Mouse (Mus musculus) E14TG2a.4 (cell line): Measurements from ENCODE around the gene Stac2.

Experiments
- H3K27me3 ChIP-seq: 2 replicates; pipeline ENCODE4 v1.6.1; 2014; ENCODE audit warnings: low read length, control low read depth; ENCODE audit not compliant: insufficient read depth
- H3K36me3 ChIP-seq: 2 replicates; pipeline ENCODE4 v1.6.1; 2014; ENCODE audit warnings: low read length, control low read depth; ENCODE audit not compliant: insufficient read depth
- H3K4me1 ChIP-seq: replicated peaks from 2 replicates; pipeline ENCODE4 v1.6.1; 2014; ENCODE audit warnings: low read depth, low read length, control low read depth
- H3K4me3 ChIP-seq: replicated peaks from 2 replicates; pipeline ENCODE4 v1.5.1; 2014; ENCODE audit warnings: mild to moderate bottlenecking, low read length
- H3K9me3 ChIP-seq: 2 replicates; pipeline ENCODE4 v1.6.1; 2014; ENCODE audit warnings: low read length, control low read depth
- CTCF ChIP-seq: conservative IDR thresholded peaks from 2 replicates; pipeline ENCODE4 v1.5.1; 2014; ENCODE audit warnings: low read length
- NANOG ChIP-seq: IDR thresholded peaks from 2 replicates; pipeline ENCODE4 v1.6.1; 2014; ENCODE audit warnings: borderline replicate concordance, low read length, mixed read lengths
- POU5F1 ChIP-seq: IDR thresholded peaks from 2 replicates; pipeline ENCODE4 v1.6.1; 2014; ENCODE audit warnings: low read length, borderline replicate concordance

The Stac2 gene

GRCm38 (mm10) chr11:98052989-98053834, at the start of gene Stac2:
Gene Stac2, minus strand, starts transcription at chr11:98053462.
- no peak for TF ChIP-seq NANOG
- Histone ChIP-seq H3K4me3 (peak within 1 kb of the TSS; percentile 85), H3K36me3 (peaks cover 13% of the 10 kb centered on the region; the same call in 1 of the 2 replicates), H3K27me3 (peaks cover 23% of the 10 kb centered on the region), H3K9me3 (no peaks in the 10 kb centered on the region), H3K4me1 (peaks cover 74% of the 10 kb centered on the region)

GRCm38 (mm10) chr11:98101332-98101731, 48.1 kb upstream of the Stac2 start:
- peaks cover 74% of the 10 kb centered on the region for H3K36me3 ChIP-seq

GRCm38 (mm10) chr11:98090583-98090982, 37.3 kb upstream of the Stac2 start:
- H3K4me3 ChIP-seq, result no peak overlapping the region
- no peak for TF ChIP-seq CTCF
- no peak for TF ChIP-seq POU5F1
- TF ChIP-seq NANOG, result no peak
- H3K36me3 ChIP-seq, result peaks cover 58% of the 10 kb centered on the region

More at GRCm38 (mm10) chr11:98101332-98101731, 48.1 kb upstream of the Stac2 start:
- Histone ChIP-seq H3K27me3 (no peaks in the 10 kb centered on the region), H3K4me3 (no peak overlapping the region), H3K9me3 (no peaks in the 10 kb centered on the region), H3K4me1 (peaks cover 10% of the 10 kb centered on the region)
- TF ChIP-seq NANOG, result no peak

GRCm38 (mm10) chr11:98088224-98088623, 35.0 kb upstream of the Stac2 start:
- Histone ChIP-seq H3K36me3 (peaks cover 48% of the 10 kb centered on the region), H3K4me1 (peaks cover 62% of the 10 kb centered on the region), H3K9me3 (no peaks in the 10 kb centered on the region), H3K27me3 (no peaks in the 10 kb centered on the region), H3K4me3 (no peak overlapping the region)
- TF ChIP-seq CTCF (no peak), NANOG (no peak), POU5F1 (no peak)

More at GRCm38 (mm10) chr11:98090583-98090982, 37.3 kb upstream of the Stac2 start:
- H3K27me3 ChIP-seq, result no peaks in the 10 kb centered on the region
- H3K9me3 ChIP-seq, result no peaks in the 10 kb centered on the region
- H3K4me1 ChIP-seq, result peaks cover 51% of the 10 kb centered on the region

GRCm38 (mm10) chr11:98086574-98086973, 33.3 kb upstream of the Stac2 start:
- Histone ChIP-seq H3K4me3 (peak overlapping the region; percentile 24; the same call in 1 of the 2 replicates), H3K27me3 (no peaks in the 10 kb centered on the region), H3K36me3 (peaks cover 32% of the 10 kb centered on the region), H3K4me1 (peaks cover 62% of the 10 kb centered on the region), H3K9me3 (no peaks in the 10 kb centered on the region)
- TF ChIP-seq NANOG, result peak; percentile 81; the same call in 1 of the 2 replicates
- no peak for TF ChIP-seq CTCF
- TF ChIP-seq POU5F1, result no peak; the same call in 1 of the 2 replicates

GRCm38 (mm10) chr11:98086141-98086540, 32.9 kb upstream of the Stac2 start:
- no peaks in the 10 kb centered on the region for H3K9me3 ChIP-seq
- no peaks in the 10 kb centered on the region for H3K27me3 ChIP-seq
- peaks cover 62% of the 10 kb centered on the region for H3K4me1 ChIP-seq
- peak overlapping the region; percentile 24; the same call in 1 of the 2 replicates for H3K4me3 ChIP-seq
- TF ChIP-seq NANOG (no peak), CTCF (no peak), POU5F1 (no peak)
- H3K36me3 ChIP-seq, result peaks cover 28% of the 10 kb centered on the region

GRCm38 (mm10) chr11:98082745-98083144, 29.5 kb upstream of the Stac2 start:
- 0 out of 2 replicates have a peak, but pooled peaks cover 4% of the 10 kb centered on the region for H3K36me3 ChIP-seq
- H3K4me3 ChIP-seq, result no peak overlapping the region
- TF ChIP-seq NANOG (no peak), CTCF (no peak), POU5F1 (no peak)
- peaks cover 33% of the 10 kb centered on the region for H3K4me1 ChIP-seq
- no peaks in the 10 kb centered on the region for H3K9me3 ChIP-seq
- H3K27me3 ChIP-seq, result no peaks in the 10 kb centered on the region

- H3K9me3 ChIP-seq, result no peaks in the 10 kb centered on the region
- H3K36me3 ChIP-seq, result 0 out of 2 replicates have a peak, but pooled peaks cover 4% of the 10 kb centered on the region
- no peaks in the 10 kb centered on the region for H3K27me3 ChIP-seq
- peaks cover 10% of the 10 kb centered on the region for H3K4me1 ChIP-seq
- TF ChIP-seq POU5F1, result no peak
- TF ChIP-seq NANOG, result no peak
- no peak for TF ChIP-seq CTCF
- H3K4me3 ChIP-seq, result no peak overlapping the region
These were observed 27.2 kb upstream of the Stac2 start for GRCm38 (mm10) chr11:98080450-98080849.
